Mouse (Mus musculus) limb, embryonic 12.5 days (tissue): ENCODE data around the gene Layn. TPM values are rescaled to one million over a fixed set of nuclear protein-coding genes. Genes with fewer than 3 reads are reported as not detected.

Source experiments
- ATAC-seq: fragments of 200-750 bp; cut with Nextera tagmentation; 2 replicates; pipeline ENCODE4 v1.8.0; 2017; ENCODE audit warnings: low read depth, moderate TSS enrichment; ENCODE audit not compliant: insufficient number of reproducible peaks, insufficient read depth, low FRiP score, low TSS enrichment
- H3K27ac ChIP-seq: fragments of 300-500 bp; sonication (generic); 2 replicates; pipeline ENCODE4 v1.5.1; 2016; ENCODE audit warnings: mild to moderate bottlenecking, moderate library complexity
- H3K27me3 ChIP-seq: fragments of 300-500 bp; sonication (generic); 2 replicates; pipeline ENCODE4 v1.6.1; 2016; ENCODE audit warnings: mild to moderate bottlenecking, moderate library complexity
- H3K36me3 ChIP-seq: fragments of 300-500 bp; sonication (generic); 2 replicates; pipeline ENCODE4 v1.6.1; 2016; ENCODE audit warnings: mild to moderate bottlenecking, moderate library complexity
- H3K4me1 ChIP-seq: fragments of 300-500 bp; sonication (generic); replicated peaks from 2 replicates; pipeline ENCODE4 v1.6.1; 2016
- H3K4me2 ChIP-seq: fragments of 300-500 bp; sonication (generic); 2 replicates; pipeline ENCODE4 v1.6.1; 2016; ENCODE audit warnings: mild to moderate bottlenecking, moderate library complexity
- H3K4me3 ChIP-seq: fragments of 300-500 bp; sonication (generic); replicated peaks from 2 replicates; pipeline ENCODE4 v1.5.1; 2016; ENCODE audit warnings: mild to moderate bottlenecking
- H3K9ac ChIP-seq: fragments of 300-500 bp; sonication (generic); replicated peaks from 2 replicates; pipeline ENCODE4 v1.6.1; 2016; ENCODE audit warnings: mild to moderate bottlenecking, moderate library complexity
- H3K9me3 ChIP-seq: fragments of 300-500 bp; sonication (generic); 2 replicates; pipeline ENCODE4 v1.6.1; 2016; ENCODE audit warnings: mild to moderate bottlenecking, moderate library complexity
- WGBS: fragments of 180-500 bp; shearing (Covaris S2); methylation state at CpG from one replicate; pipeline ENCODE4 v1.1.7; 2016; 5-methylcytosine and 5-hydroxymethylcytosine counted together
- polyA plus RNA-seq: library from polyadenylated mRNA; unstranded; fragments of >200 nt; fragmentation: Nextera tagmentation; extraction: Ambion mirVana; gene quantifications from 2 replicates; pipeline ENCODE4 v1.2.1, GENCODE M21; 2016

Layn gene
- polyA plus RNA-seq, 1 experiment from 2014 or later, result 6.7 TPM

DNA sequence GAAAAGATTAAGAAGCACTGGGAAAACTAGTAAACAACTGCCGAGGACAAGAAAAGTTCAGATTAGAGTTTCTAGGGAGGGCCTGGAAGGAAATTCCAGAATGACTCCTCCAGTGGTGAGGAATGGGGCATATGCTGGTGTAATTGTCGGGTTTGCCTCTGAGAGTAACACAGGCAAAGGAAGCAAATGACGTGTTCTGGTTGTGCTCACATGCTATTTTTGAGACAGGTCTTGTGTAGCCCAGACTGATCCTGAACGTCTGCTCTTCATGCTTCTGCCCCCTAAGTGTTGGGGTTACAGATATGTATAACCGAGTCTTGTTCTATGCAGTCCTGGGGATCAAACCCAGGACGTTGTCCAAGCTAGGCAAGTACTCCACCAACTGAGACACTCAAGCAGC lies 45.3 kb downstream of the Layn start:
- 64% methylated on average over 6 of the region's 6 CpGs for WGBS
- H3K27ac ChIP-seq, result no peak overlapping the region
- H3K9ac ChIP-seq, result no peak overlapping the region
- H3K4me1 ChIP-seq, result peaks cover 4% of the 10 kb centered on the region; the same call in 1 of the 2 replicates
- no peak overlapping the region for H3K4me2 ChIP-seq
- ATAC-seq, result no peak
- no peaks in the 10 kb centered on the region for H3K9me3 ChIP-seq
- H3K36me3 ChIP-seq, result no peaks in the 10 kb centered on the region
- H3K4me3 ChIP-seq, result no peak overlapping the region
- peaks cover 11% of the 10 kb centered on the region for H3K27me3 ChIP-seq

DNA sequence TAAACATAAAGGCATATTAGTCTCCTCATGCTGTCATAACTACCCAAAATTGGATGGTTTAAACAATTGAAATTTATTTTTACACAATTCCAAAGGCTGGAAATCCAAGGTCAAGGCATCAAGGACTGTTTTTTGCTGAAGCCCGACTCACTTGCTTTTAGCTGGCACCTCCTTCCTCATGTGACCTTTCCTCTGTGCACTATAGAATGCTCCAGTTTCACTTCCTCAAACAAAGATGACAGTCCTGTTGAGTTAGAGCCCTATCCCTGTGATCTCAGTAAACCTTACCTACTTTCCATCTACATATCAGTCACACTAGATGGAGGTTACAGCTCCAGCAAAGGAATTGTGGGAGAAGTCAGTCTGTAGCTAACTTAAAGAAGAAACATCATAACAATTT lies 46.7 kb downstream of the Layn start:
- H3K4me1 ChIP-seq, result peaks cover 4% of the 10 kb centered on the region; the same call in 1 of the 2 replicates
- no peaks in the 10 kb centered on the region for H3K36me3 ChIP-seq
- H3K4me3 ChIP-seq, result no peak overlapping the region
- no peaks in the 10 kb centered on the region for H3K9me3 ChIP-seq
- no peak overlapping the region for H3K27ac ChIP-seq
- WGBS, result 32% methylated on average over 1 of the region's 1 CpGs
- no peak overlapping the region for H3K9ac ChIP-seq
- no peak for ATAC-seq
- peaks cover 11% of the 10 kb centered on the region for H3K27me3 ChIP-seq
- no peak overlapping the region for H3K4me2 ChIP-seq

DNA sequence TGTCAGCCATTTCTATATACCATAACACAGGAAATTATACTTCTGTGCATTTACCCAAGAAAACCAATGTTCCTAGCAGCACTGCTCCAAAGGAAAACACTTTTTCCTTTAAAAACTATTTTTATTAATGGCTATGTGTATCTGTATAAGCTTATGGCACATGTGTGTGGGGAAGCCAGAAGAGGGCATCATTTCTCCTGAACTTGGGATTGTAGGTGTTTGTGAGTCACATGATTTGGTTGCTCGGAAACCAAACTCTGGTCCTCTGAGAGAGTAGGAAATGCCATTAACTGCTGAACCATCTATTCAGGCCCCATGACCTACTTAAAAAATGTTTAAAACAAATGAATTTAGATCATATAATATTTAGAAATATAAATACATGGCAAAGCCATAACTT lies 49.9 kb downstream of the Layn start:
- no peak overlapping the region for H3K4me2 ChIP-seq
- no peak for ATAC-seq
- H3K4me1 ChIP-seq, result peaks cover 4% of the 10 kb centered on the region; the same call in 1 of the 2 replicates
- H3K27ac ChIP-seq, result no peak overlapping the region
- H3K36me3 ChIP-seq, result no peaks in the 10 kb centered on the region
- WGBS, result 74% methylated on average over 1 of the region's 1 CpGs
- no peak overlapping the region for H3K9ac ChIP-seq
- no peak overlapping the region for H3K4me3 ChIP-seq
- H3K27me3 ChIP-seq, result peaks cover 4% of the 10 kb centered on the region
- no peaks in the 10 kb centered on the region for H3K9me3 ChIP-seq

DNA sequence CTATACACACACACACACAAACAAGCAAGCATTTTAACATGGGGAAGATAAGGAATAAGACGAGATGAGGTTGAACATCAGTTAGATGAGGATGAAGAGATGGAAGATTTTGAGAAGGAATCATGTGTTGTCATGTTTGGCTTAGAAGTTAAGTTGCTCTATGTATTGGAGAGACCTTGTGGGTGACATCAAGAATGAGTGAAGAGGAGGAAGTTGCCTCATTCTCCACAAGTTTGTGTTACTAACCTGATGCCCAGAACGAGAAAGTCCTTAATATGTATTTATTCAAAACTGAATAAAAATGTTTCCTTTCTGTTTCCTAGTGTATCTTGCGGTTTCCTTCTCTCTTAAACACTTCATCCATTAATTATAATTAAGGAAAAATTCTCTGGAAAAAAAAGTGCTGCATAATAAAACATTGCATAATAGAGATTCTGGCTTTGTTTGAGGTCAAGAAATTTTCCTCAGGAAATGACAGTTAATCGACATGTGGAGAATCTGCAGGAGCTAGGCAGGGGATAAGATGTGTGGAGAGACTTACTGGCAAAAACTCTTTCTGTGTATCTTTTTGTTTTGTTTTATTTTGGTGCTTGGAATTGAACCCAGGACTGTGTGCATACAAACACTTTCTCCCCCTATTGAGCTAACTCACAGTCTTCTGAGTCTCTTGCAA lies 55.6 kb downstream of the Layn start:
- Histone ChIP-seq H3K4me2 (no peak overlapping the region), H3K27ac (no peak overlapping the region), H3K4me3 (no peak overlapping the region), H3K4me1 (no peaks in the 10 kb centered on the region), H3K9ac (no peak overlapping the region), H3K27me3 (no peaks in the 10 kb centered on the region), H3K9me3 (no peaks in the 10 kb centered on the region), H3K36me3 (no peaks in the 10 kb centered on the region)
- WGBS, result 87% methylated on average over 4 of the region's 4 CpGs
- no peak for ATAC-seq

DNA sequence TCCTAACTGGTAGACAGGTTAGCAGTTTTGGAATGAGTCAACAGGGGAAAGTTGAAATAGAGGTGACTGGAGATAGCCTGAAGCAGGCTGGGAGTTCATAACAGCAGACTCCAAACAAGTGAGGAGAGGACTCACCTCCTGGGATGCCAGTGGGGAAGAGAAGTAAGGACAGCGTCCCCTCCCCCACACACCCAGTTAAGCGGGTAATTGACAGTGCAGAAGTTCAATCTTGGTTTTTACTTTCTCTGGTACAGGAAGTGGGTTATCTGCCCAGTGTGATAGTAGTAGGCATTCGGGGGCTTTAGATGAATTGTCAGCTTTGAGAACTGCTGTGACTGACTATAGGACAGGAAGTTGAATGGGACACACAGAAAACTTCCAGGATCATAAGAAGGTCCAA lies 56.5 kb downstream of the Layn start:
- ATAC-seq, result no peak
- no peak overlapping the region for H3K4me3 ChIP-seq
- H3K27ac ChIP-seq, result no peak overlapping the region
- H3K36me3 ChIP-seq, result no peaks in the 10 kb centered on the region
- no peaks in the 10 kb centered on the region for H3K4me1 ChIP-seq
- no peak overlapping the region for H3K9ac ChIP-seq
- WGBS, result 77% methylated on average over 3 of the region's 3 CpGs
- H3K9me3 ChIP-seq, result no peaks in the 10 kb centered on the region
- no peaks in the 10 kb centered on the region for H3K27me3 ChIP-seq
- no peak overlapping the region for H3K4me2 ChIP-seq

DNA sequence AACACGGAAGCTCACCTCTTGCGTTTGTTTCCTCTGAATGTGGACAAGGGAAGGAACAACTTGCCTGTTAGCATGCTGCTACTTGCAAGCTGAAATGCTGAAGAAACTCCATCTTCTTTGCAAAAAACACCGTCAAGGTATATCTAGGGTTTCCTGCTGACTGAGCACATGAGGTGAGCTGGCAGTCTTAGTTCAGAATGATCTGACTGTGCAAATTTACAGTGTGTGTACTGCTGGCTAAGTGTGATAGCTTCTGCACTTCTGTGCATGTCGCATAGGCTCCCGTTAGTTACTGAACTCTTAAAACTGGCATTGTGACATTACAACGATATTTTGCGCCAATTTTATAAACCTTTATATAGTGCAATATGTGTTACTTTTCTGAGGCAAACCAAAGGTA lies 57.2 kb downstream of the Layn start:
- Histone ChIP-seq H3K9ac (no peak overlapping the region), H3K4me3 (no peak overlapping the region), H3K27ac (no peak overlapping the region), H3K4me1 (no peaks in the 10 kb centered on the region), H3K9me3 (no peaks in the 10 kb centered on the region), H3K4me2 (no peak overlapping the region), H3K36me3 (no peaks in the 10 kb centered on the region), H3K27me3 (no peaks in the 10 kb centered on the region)
- 77% methylated on average over 7 of the region's 7 CpGs for WGBS
- ATAC-seq, result no peak

DNA sequence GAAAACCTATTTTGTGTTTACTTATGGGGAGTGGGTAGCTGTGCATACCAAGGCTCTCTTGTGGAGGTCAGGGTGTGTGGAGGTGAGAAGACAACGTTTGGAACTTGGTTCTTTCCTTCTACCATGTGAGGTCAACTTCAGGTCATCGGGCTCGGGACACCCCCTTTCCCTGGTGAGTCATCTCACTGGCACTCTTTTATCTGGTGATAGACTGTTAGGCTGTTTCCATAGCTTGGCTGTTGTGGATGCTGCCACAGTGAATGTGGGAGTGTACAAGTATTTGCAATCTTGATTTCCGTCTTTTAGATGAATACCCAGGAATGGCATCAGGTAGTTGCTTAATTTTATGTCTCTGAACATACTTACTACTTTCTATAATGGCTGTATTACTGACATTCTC lies 61.2 kb downstream of the Layn start:
- no peak overlapping the region for H3K9ac ChIP-seq
- no peak overlapping the region for H3K4me3 ChIP-seq
- H3K36me3 ChIP-seq, result no peaks in the 10 kb centered on the region
- H3K9me3 ChIP-seq, result no peaks in the 10 kb centered on the region
- no peak for ATAC-seq
- no peak overlapping the region for H3K4me2 ChIP-seq
- H3K27ac ChIP-seq, result no peak overlapping the region
- no peaks in the 10 kb centered on the region for H3K4me1 ChIP-seq
- no peaks in the 10 kb centered on the region for H3K27me3 ChIP-seq
- WGBS, result 46% methylated on average over 4 of the region's 4 CpGs

DNA sequence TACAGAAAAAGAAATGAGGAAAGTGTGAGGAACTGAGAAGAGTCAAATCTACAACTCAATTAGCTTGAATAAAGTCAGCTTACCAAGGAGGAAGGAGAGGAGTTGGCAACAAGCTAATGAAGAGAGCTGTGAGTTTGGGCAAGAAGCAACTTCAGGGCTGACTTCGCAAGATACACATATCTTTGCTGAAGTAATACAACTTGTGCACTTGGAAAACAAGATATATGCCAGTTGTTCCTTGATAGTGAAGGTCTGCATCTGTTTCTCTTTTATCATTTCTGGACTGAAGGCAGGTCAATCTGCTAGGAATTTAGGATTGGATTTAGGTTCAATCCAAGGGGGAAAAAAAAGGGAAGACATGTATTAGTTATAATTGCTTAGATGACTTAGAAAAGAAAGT lies 63.2 kb downstream of the Layn start:
- no peak overlapping the region for H3K9ac ChIP-seq
- no peak for ATAC-seq
- no peak overlapping the region for H3K4me2 ChIP-seq
- no peak overlapping the region for H3K4me3 ChIP-seq
- peaks cover 3% of the 10 kb centered on the region; the same call in 1 of the 2 replicates for H3K27me3 ChIP-seq
- no peak overlapping the region for H3K27ac ChIP-seq
- no peaks in the 10 kb centered on the region for H3K9me3 ChIP-seq
- 0 out of 2 replicates have a peak, but pooled peaks cover 5% of the 10 kb centered on the region for H3K4me1 ChIP-seq
- WGBS, result 75% methylated on average over 1 of the region's 1 CpGs
- H3K36me3 ChIP-seq, result no peaks in the 10 kb centered on the region

DNA sequence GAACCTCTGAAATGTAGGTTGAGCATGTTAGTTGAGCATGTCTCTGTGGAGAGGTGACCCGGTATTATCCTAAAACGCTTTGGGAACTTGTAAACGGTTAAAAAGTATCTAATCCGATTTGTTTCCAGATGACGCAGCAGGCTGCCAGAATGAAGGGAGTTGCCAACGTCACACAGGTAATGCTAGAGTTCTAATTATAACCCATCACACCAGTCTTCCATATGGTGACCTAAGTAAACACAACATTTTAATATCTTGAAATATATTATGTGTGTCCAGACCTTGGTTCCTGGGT lies 67.3 kb downstream of the Layn start:
- Histone ChIP-seq H3K27ac (no peak overlapping the region), H3K27me3 (peaks cover 3% of the 10 kb centered on the region; the same call in 1 of the 2 replicates), H3K9me3 (no peaks in the 10 kb centered on the region), H3K9ac (peak overlapping the region; percentile 40; the same call in 1 of the 2 replicates), H3K4me2 (peak overlapping the region; percentile 81), H3K4me1 (peaks cover 15% of the 10 kb centered on the region; the same call in 1 of the 2 replicates), H3K4me3 (peak overlapping the region; percentile 90), H3K36me3 (no peaks in the 10 kb centered on the region)
- WGBS, result 3% methylated on average over 6 of the region's 6 CpGs
- no peak for ATAC-seq

DNA sequence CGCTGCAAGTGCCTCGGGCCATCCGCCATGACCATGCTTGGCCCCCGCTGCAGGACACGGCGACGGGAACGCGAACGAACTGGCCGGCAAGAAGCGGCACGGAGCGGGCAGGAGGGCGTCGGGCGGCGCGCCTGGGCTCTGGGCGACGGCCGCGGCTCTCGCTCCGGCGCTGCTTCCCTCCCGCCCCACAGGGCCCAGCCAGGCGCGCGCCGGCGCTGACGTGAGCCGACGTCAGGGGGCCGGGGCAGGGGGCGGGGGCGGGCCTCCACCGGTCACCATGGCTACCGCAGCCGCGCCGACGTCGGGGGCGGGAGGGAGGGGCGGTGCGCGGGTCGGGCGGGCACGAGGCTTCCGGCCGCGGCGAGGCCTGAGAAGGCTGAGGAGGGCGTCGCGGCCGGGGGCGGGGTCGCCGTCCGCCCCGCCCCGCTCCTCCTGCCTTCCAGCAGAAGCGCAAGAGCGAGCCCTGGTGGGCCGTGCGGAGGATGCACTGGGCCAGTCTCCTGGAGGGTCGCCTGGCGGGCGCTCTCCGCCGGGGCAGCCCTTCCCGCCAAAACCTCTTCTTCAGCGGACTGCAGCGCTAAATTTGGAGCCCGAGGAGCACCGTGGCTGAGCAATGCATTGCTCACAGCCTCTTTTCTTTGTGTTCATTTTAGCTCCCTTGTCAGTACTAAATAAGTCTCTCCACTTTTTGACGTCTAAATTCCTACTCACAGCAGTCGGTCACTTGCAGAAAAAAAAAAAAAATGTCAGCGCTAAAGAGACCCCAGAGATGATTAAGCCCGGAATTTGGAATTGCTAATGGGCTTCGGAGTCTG lies 67.8 kb downstream of the Layn start, which contains the start of gene Sik2:
TSS of gene Sik2 (minus strand) at position 233 of the 815 bp plus-strand sequence.
- 2% methylated on average over 57 of the region's 85 CpGs for WGBS

DNA sequence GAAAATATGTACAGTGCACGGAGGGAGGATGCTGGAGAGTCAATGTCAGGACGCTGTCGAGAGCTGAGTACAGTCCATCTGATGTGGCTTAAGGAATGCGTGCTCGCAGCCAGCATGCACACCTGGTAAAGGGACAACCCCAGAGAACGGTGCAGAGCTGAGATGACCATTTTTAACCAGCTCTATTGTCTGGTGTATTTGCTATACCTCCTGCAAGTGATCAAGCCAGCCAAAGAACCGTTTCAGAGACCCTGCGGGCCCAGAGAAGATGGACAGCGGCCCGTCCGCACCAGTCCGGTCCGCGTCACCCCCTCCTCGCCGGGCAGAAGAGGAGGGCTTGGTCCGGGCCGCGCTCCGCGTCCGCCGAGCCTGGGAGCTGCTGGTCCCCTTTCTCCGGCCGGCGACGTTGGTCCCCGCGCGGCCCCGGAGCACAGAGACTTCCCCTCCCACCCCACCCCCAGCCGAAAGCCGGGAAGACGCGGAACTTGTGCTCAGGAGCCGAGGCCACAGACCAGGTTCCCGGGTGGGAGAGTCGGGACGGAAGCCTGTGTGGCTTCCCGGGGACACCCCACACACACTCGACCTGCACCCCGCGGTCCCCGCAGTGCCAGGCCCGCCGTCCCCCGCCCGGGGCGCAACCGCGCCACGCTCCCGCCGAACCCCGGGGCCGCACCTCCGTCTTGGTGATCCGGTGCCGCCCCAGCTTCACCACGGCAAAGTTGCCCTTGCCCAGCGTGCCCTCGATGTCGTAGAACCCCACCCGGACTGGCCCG lies 68.6 kb downstream of the Layn start:
- under 1% methylated on average over 61 of the region's 65 CpGs for WGBS
- Histone ChIP-seq H3K27me3 (peaks cover 3% of the 10 kb centered on the region; the same call in 1 of the 2 replicates), H3K4me1 (peaks cover 15% of the 10 kb centered on the region; the same call in 1 of the 2 replicates), H3K4me3 (peak overlapping the region; percentile 90), H3K36me3 (no peaks in the 10 kb centered on the region), H3K9me3 (no peaks in the 10 kb centered on the region), H3K27ac (peak overlapping the region; percentile 78), H3K9ac (peak overlapping the region; percentile 85), H3K4me2 (peak overlapping the region; percentile 81)
- ATAC-seq, result peak; percentile 24

More for the DNA sequence above, 67.8 kb downstream of the Layn start, which contains the start of gene Sik2:
- H3K4me3 ChIP-seq, result peak within 1 kb of the TSS; percentile 90
- ATAC-seq, result peak; percentile 96
- H3K9me3 ChIP-seq, result no peaks in the 10 kb centered on the region
- peak within 1 kb of the TSS; percentile 81 for H3K4me2 ChIP-seq
- no peaks in the 10 kb centered on the region for H3K36me3 ChIP-seq
- H3K4me1 ChIP-seq, result peaks cover 15% of the 10 kb centered on the region; the same call in 1 of the 2 replicates
- H3K9ac ChIP-seq, result peak within 1 kb of the TSS; percentile 85
- H3K27me3 ChIP-seq, result peaks cover 3% of the 10 kb centered on the region; the same call in 1 of the 2 replicates
- peak within 1 kb of the TSS; percentile 78 for H3K27ac ChIP-seq
